Mouse (Mus musculus) liver, adult 10 weeks (tissue): ENCODE measurements around the gene Sprr1a. TPM values are rescaled to one million over a fixed set of nuclear protein-coding genes. Genes with fewer than 3 reads are reported as not detected.

Source experiments
- polyA plus RNA-seq: library from polyadenylated mRNA; stranded (reverse); fragments of 350-450 nt; fragmentation: Illumina TruSeq; extraction: RNeasy Lipid Tissue Mini Kit (QIAGEN cat#74804); gene quantifications from one replicate; pipeline ENCODE4 v1.2.3, GENCODE M21; 2014; ENCODE audit warnings: low read depth, low replicate concordance

The Sprr1a gene
- not detected for polyA plus RNA-seq

DNA sequence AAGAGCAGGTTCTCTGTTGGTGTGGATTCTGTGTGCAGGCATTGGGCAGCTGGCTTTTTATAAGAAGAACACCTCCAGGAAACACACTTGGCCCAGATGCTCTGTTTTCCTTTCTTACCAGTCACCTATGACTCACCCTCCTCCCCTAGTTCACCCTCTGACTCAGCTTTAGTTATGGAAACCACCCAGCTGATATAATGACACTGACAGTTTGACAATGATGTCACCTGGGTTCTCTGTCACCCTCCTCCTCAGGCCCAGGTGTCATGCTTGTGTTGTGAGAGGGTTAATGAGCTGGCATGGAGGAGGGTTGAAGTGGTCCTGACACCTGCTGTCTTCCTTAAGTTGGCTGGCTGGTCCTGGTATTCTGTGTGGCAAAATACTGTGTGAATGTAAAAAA is at the start of gene Sprr1a:
Sprr1a (minus strand) TSS at position 33 of the 400 bp plus-strand sequence.

GRCm38 (mm10) chr3:92534411-92534810 is 48.7 kb upstream of the Sprr1a start, which contains the start of gene 2310046K23Rik:
TSS of gene 2310046K23Rik (minus strand) at chr3:92534511.

DNA sequence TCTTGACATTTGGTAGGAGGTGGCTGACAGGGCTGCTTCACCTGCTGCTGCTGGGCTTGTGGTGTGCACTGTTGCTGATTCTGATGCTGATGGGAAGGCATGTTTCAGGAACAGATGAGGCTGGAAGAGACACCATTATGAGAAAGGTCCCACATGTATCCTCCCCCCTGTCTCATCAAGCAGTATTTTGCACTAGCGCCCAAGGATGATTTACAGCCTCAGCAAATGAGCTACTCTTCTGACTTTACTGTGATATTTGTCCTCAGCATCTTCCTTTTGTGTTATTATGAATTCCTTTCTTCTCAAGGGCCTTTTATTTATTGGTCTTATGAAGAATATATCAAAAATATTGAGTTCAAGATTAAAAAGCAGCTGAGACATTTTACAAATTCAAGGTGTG is 14.7 kb upstream of the Sprr1a start, which contains the start of gene Sprr4:
Sprr4 (minus strand) TSS at position 101 of the 400 bp plus-strand sequence.

GRCm38 (mm10) chr3:92458620-92459019 is 27.1 kb downstream of the Sprr1a start, which contains the start of gene Sprr3:
TSS of gene Sprr3 (minus strand) at chr3:92458720.

DNA sequence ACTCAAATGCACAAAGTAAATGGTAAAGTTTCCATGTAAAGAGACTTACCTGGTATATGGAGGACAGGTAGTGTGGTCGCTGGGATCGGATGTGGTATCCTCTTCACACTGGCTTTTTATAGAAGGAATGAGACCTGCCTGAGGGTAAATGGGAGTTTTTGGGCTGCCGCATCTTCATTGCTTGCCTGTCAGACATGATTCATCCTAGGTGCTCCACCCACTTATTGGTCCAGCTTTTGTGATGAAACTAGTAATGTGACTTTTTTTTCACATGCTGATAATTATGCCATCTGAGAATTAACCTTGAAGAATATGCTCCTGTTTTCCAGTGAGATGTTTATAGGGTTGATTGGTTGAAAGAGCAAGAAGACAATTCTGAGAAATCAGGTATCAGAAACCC is 47.0 kb downstream of the Sprr1a start, which contains the start of gene Sprr1b:
Sprr1b (minus strand) TSS at position 101 of the 400 bp plus-strand sequence.

Other genes starting within 250 kb of the Sprr1a start
- not detected for gene Sprr2a3, start 200.5 kb downstream of the Sprr1a start, polyA plus RNA-seq
- gene Sprr2b, start 169.3 kb downstream of the Sprr1a start, polyA plus RNA-seq: not detected
- not detected for gene Sprr2d, start 146.8 kb downstream of the Sprr1a start, polyA plus RNA-seq
- not detected for gene Sprr2e, start 133.8 kb downstream of the Sprr1a start, polyA plus RNA-seq
- not detected for gene Sprr2f, start 120.7 kb downstream of the Sprr1a start, polyA plus RNA-seq
- not detected for gene Sprr2h, start 100.2 kb downstream of the Sprr1a start, polyA plus RNA-seq
- not detected for gene Sprr2i, start 77.9 kb downstream of the Sprr1a start, polyA plus RNA-seq
- not detected for gene Sprr2j-ps, start 67.8 kb downstream of the Sprr1a start, polyA plus RNA-seq
- gene Gm9774, start 56.5 kb downstream of the Sprr1a start, polyA plus RNA-seq: 5.1 TPM
- not detected for gene Sprr2k, start 53.3 kb downstream of the Sprr1a start, polyA plus RNA-seq
- gene Sprr1b, start 47.1 kb downstream of the Sprr1a start, polyA plus RNA-seq: not detected
- not detected for gene Sprr3, start 27.2 kb downstream of the Sprr1a start, polyA plus RNA-seq
- not detected for gene Sprr4, start 14.6 kb upstream of the Sprr1a start, polyA plus RNA-seq
- gene 2310046K23Rik, start 48.6 kb upstream of the Sprr1a start, polyA plus RNA-seq: not detected
- gene Ivl, start 87.8 kb upstream of the Sprr1a start, polyA plus RNA-seq: not detected
- gene Smcp, start 103.1 kb upstream of the Sprr1a start, polyA plus RNA-seq: not detected
- gene 2210017I01Rik, start 121.6 kb upstream of the Sprr1a start, polyA plus RNA-seq: not detected
- not detected for gene Lce6a, start 135.8 kb upstream of the Sprr1a start, polyA plus RNA-seq
- not detected for gene Lce1a1, start 162.4 kb upstream of the Sprr1a start, polyA plus RNA-seq
- gene Lce1b, start 171.0 kb upstream of the Sprr1a start, polyA plus RNA-seq: not detected
- not detected for gene Lce1a2, start 184.4 kb upstream of the Sprr1a start, polyA plus RNA-seq
- not detected for gene Lce1c, start 193.4 kb upstream of the Sprr1a start, polyA plus RNA-seq
- not detected for gene Lce1d, start 201.3 kb upstream of the Sprr1a start, polyA plus RNA-seq
- not detected for gene Lce1e, start 223.2 kb upstream of the Sprr1a start, polyA plus RNA-seq
- not detected for gene Lce1f, start 234.5 kb upstream of the Sprr1a start, polyA plus RNA-seq